Mouse (Mus musculus) thymus, postnatal 36 days (tissue): ENCODE measurements around the gene Pgm2l1.

Experiments used
- DNase-seq, 2 experiments: peaks; one replicate each; pipeline ENCODE4 v3.0.0; 2022; ENCODE audit warnings: mixed read lengths in 2 of 2

Gene Pgm2l1

GRCm38 (mm10) chr7:100298861-100299510, 71.8 kb downstream of the Pgm2l1 start:
- DNase-seq = no peak

GRCm38 (mm10) chr7:100301390-100301789, 74.2 kb downstream of the Pgm2l1 start:
- no peak for DNase-seq

GRCm38 (mm10) chr7:100302316-100302715, 75.1 kb downstream of the Pgm2l1 start:
- no peak for DNase-seq

- no peak for DNase-seq
Measured at GRCm38 (mm10) chr7:100305894-100306293, 78.7 kb downstream of the Pgm2l1 start.

- no peak for DNase-seq
Measured at GRCm38 (mm10) chr7:100307872-100308653, 80.9 kb downstream of the Pgm2l1 start.

GRCm38 (mm10) chr7:100309216-100309615, 82.0 kb downstream of the Pgm2l1 start:
- DNase-seq = no peak

GRCm38 (mm10) chr7:100309679-100310078, 82.5 kb downstream of the Pgm2l1 start:
- no peak for DNase-seq

- DNase-seq = peak; percentile 53 to 64
Measured at GRCm38 (mm10) chr7:100310290-100310689, 83.1 kb downstream of the Pgm2l1 start.

- DNase-seq = no peak
Measured at GRCm38 (mm10) chr7:100312716-100313115, 85.5 kb downstream of the Pgm2l1 start.

- no peak for DNase-seq
Measured at GRCm38 (mm10) chr7:100316924-100317323, 89.7 kb downstream of the Pgm2l1 start.

GRCm38 (mm10) chr7:100317534-100317933, 90.3 kb downstream of the Pgm2l1 start:
- no peak for DNase-seq

- DNase-seq = no peak
Measured at GRCm38 (mm10) chr7:100323721-100324120, 96.5 kb downstream of the Pgm2l1 start.

GRCm38 (mm10) chr7:100325482-100325881, 98.3 kb downstream of the Pgm2l1 start:
- DNase-seq = peak; percentile 17 to 18

GRCm38 (mm10) chr7:100327514-100327913, 100.3 kb downstream of the Pgm2l1 start:
- no peak for DNase-seq
